Mouse (Mus musculus) liver, embryonic 12.5 days (tissue): Measurements from ENCODE around the gene Pgghg. TPM values are rescaled to one million over a fixed set of nuclear protein-coding genes. Genes with fewer than 3 reads are reported as not detected.

Experiments used
- ATAC-seq: fragments of 200-750 bp; cut with Nextera tagmentation; 2 replicates; pipeline ENCODE4 v1.8.0; 2017; ENCODE audit warnings: moderate number of reproducible peaks, mild to moderate bottlenecking, moderate library complexity
- H3K27ac ChIP-seq: fragments of 300-500 bp; sonication (generic); 2 replicates; pipeline ENCODE4 v1.5.1; 2016; ENCODE audit warnings: mild to moderate bottlenecking
- H3K27me3 ChIP-seq: fragments of 300-500 bp; sonication (generic); replicated peaks from 2 replicates; pipeline ENCODE4 v1.6.1; 2016; ENCODE audit warnings: mild to moderate bottlenecking, moderate library complexity
- H3K36me3 ChIP-seq: fragments of 300-500 bp; sonication (generic); 2 replicates; pipeline ENCODE4 v1.6.1; 2016; ENCODE audit warnings: mild to moderate bottlenecking, moderate library complexity
- H3K4me1 ChIP-seq: fragments of 300-500 bp; sonication (generic); 2 replicates; pipeline ENCODE4 v1.6.1; 2016
- H3K4me2 ChIP-seq: fragments of 300-500 bp; sonication (generic); 2 replicates; pipeline ENCODE4 v1.6.1; 2016; ENCODE audit warnings: mild to moderate bottlenecking, moderate library complexity
- H3K4me3 ChIP-seq: fragments of 300-500 bp; sonication (generic); 2 replicates; pipeline ENCODE4 v1.5.1; 2016; ENCODE audit warnings: mild to moderate bottlenecking, moderate library complexity
- H3K9ac ChIP-seq: fragments of 300-500 bp; sonication (generic); 2 replicates; pipeline ENCODE4 v1.6.1; 2016; ENCODE audit warnings: mild to moderate bottlenecking, moderate library complexity
- H3K9me3 ChIP-seq: fragments of 300-500 bp; sonication (generic); replicated peaks from 2 replicates; pipeline ENCODE4 v1.6.1; 2016; ENCODE audit warnings: mild to moderate bottlenecking, moderate library complexity
- WGBS: fragments of 180-500 bp; shearing (Covaris S2); methylation state at CpG from one replicate; pipeline ENCODE4 v1.1.7; 2016; ENCODE audit not compliant: insufficient replicate concordance; 5-methylcytosine and 5-hydroxymethylcytosine counted together
- polyA plus RNA-seq: library from polyadenylated mRNA; unstranded; fragments of >200 nt; fragmentation: Nextera tagmentation; extraction: Ambion mirVana; gene quantifications from 2 replicates; pipeline ENCODE4 v1.2.1, GENCODE M21; 2016

Pgghg gene
- polyA plus RNA-seq, 1 experiment from 2014 or later = 7.9 TPM

DNA sequence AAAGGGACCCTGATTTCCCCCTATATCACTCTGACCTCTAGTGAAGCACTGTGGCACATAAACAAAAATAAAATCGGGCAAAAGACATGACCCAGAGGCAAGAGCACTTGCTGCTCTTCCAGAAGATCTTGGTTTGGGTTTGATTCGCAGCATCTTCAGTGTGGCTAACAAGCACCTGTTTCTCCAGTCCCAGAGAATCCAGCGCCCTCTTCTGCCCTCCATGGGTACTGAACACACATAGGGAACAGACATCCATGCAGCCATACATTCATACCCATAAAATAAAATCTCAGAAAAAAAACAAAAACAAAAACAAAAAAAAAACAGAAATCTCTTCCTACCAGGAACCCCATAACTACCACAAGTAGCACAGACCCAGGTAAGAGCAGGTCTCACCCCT, 2.8 kb upstream of the Pgghg start:
- H3K4me3 ChIP-seq = no peak overlapping the region
- H3K9me3 ChIP-seq = no peaks in the 10 kb centered on the region
- H3K9ac ChIP-seq = no peak overlapping the region
- 30% methylated on average over 3 of the region's 3 CpGs for WGBS
- H3K27ac ChIP-seq = no peak overlapping the region
- H3K36me3 ChIP-seq = 0 out of 2 replicates have a peak, but pooled peaks cover 4% of the 10 kb centered on the region
- H3K27me3 ChIP-seq = peaks cover 32% of the 10 kb centered on the region
- H3K4me2 ChIP-seq = no peak overlapping the region
- H3K4me1 ChIP-seq = peaks cover 32% of the 10 kb centered on the region
- no peak for ATAC-seq

DNA sequence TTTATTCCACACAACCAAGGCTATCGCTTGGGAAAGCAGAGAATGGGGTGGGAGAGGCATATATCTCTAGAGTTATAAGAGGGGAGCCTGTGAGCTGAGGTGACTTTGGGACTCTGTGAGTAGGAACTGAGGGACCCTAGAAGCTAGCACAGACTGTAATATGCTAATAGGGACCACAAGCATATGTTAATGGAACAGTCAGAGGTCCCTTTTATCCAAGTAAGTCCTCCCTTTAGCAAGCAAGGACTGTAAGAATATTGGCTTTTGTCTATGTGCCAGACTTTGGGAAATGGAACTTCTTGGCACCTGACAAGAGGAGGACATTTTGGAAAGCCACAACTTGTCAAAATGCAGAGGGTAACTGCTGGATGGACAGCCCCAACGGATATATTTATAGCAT, 2.3 kb upstream of the Pgghg start:
- H3K36me3 ChIP-seq = 0 out of 2 replicates have a peak, but pooled peaks cover 4% of the 10 kb centered on the region
- H3K4me2 ChIP-seq = no peak overlapping the region
- peaks cover 34% of the 10 kb centered on the region for H3K4me1 ChIP-seq
- peaks cover 32% of the 10 kb centered on the region for H3K27me3 ChIP-seq
- no peak overlapping the region for H3K4me3 ChIP-seq
- no peak for ATAC-seq
- no peak overlapping the region for H3K9ac ChIP-seq
- no peaks in the 10 kb centered on the region for H3K9me3 ChIP-seq
- H3K27ac ChIP-seq = no peak overlapping the region
- 35% methylated on average over 2 of the region's 2 CpGs for WGBS

DNA sequence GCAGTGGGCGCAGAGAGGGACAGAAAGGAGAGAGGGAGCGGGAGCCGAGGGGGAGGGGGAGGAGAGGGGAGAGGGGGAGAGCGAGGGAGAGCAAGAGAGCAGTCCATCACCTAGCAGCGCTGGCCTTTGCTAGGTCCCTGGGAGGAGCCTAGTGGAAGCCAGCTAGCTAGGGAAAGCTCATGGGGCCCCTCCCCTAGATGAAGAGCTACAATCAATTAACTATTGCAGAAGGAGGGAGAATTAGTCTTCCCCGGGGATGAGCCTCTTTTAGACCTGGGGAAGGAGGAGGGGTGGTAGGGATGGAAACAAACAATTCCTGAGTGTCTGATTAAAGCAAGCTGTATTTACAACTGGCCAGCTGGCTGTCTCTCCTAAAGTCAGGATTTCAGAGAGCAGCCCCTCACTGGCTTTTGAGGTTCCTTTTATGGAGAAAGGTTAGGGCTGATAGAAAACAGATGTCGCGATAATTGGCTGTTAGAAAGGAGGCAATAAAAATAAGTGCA, 1.5 kb upstream of the Pgghg start:
- H3K27me3 ChIP-seq = peaks cover 26% of the 10 kb centered on the region
- H3K36me3 ChIP-seq = 0 out of 2 replicates have a peak, but pooled peaks cover 4% of the 10 kb centered on the region
- H3K4me1 ChIP-seq = peaks cover 34% of the 10 kb centered on the region
- no peak overlapping the region for H3K27ac ChIP-seq
- no peak overlapping the region for H3K4me3 ChIP-seq
- 43% methylated on average over 7 of the region's 8 CpGs for WGBS
- ATAC-seq = no peak
- no peak overlapping the region for H3K9ac ChIP-seq
- no peaks in the 10 kb centered on the region for H3K9me3 ChIP-seq
- H3K4me2 ChIP-seq = no peak overlapping the region

- H3K9me3 ChIP-seq = no peaks in the 10 kb centered on the region
- ATAC-seq = no peak
- peaks cover 51% of the 10 kb centered on the region for H3K4me1 ChIP-seq
- H3K36me3 ChIP-seq = peaks cover 29% of the 10 kb centered on the region
- peak overlapping the region; percentile 77 for H3K4me2 ChIP-seq
- 61% methylated on average over 9 of the region's 9 CpGs for WGBS
- peak overlapping the region; percentile 62 for H3K4me3 ChIP-seq
- peaks cover 9% of the 10 kb centered on the region; the same call in 1 of the 2 replicates for H3K27me3 ChIP-seq
- peak overlapping the region; percentile 70 for H3K9ac ChIP-seq
- peak overlapping the region; percentile 78 for H3K27ac ChIP-seq
Measured at GRCm38 (mm10) chr7:140942341-140942740, 1.1 kb downstream of the Pgghg start.

DNA sequence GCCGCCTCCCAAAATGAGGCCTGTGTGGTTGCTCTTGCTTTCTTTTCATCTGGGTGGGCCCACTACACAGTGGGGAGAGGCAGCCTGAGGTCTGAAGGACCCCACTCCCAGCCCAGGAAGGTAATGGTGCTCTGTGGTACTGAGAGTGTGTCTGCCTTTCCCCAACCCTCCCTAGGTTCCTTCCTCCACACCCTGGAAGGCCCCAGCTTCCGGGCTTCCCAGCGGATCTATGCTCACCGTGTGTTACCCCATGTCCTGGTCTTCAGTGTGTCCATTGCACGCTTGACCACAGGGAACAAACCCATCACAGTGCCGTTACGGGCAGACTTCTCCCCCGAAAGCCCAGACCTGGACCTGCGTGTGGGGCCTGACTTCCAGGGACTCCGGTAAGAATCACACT, 1.6 kb downstream of the Pgghg start:
- peak overlapping the region; percentile 24; the same call in 1 of the 2 replicates for H3K27ac ChIP-seq
- no peaks in the 10 kb centered on the region for H3K9me3 ChIP-seq
- peaks cover 32% of the 10 kb centered on the region for H3K36me3 ChIP-seq
- peaks cover 56% of the 10 kb centered on the region for H3K4me1 ChIP-seq
- H3K4me2 ChIP-seq = no peak overlapping the region
- no peak overlapping the region for H3K4me3 ChIP-seq
- no peak for ATAC-seq
- peaks cover 6% of the 10 kb centered on the region; the same call in 1 of the 2 replicates for H3K27me3 ChIP-seq
- no peak overlapping the region for H3K9ac ChIP-seq
- 85% methylated on average over 10 of the region's 10 CpGs for WGBS

DNA sequence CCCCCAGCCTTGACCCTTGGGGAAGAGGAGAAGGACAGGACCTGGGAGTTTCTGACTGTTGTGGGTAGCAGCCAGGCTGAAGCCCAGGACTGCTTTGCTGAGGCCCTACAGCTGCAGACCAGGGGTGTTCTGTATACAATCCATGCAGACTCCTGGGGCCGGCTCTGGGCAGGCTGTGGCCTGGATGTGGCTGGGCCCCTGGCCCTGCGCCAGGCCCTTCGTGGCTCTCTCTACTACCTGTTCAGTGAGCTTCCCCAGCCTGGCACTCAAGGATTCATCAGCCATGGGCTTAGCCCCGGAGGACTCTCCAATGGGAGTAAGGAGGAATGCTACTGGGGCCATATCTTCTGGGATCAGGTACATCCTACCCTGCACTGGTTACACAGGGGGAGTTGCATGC, 2.2 kb downstream of the Pgghg start:
- H3K9ac ChIP-seq = no peak overlapping the region
- peaks cover 61% of the 10 kb centered on the region for H3K4me1 ChIP-seq
- no peaks in the 10 kb centered on the region for H3K9me3 ChIP-seq
- peaks cover 38% of the 10 kb centered on the region for H3K36me3 ChIP-seq
- H3K4me2 ChIP-seq = no peak overlapping the region
- WGBS = 84% methylated on average over 4 of the region's 4 CpGs
- H3K27me3 ChIP-seq = peaks cover 3% of the 10 kb centered on the region; the same call in 1 of the 2 replicates
- ATAC-seq = no peak
- 0 out of 2 replicates have a peak overlapping the region, but pooled peaks have one; percentile 24 for H3K27ac ChIP-seq
- H3K4me3 ChIP-seq = no peak overlapping the region

- Histone ChIP-seq H3K36me3 (peaks cover 46% of the 10 kb centered on the region), H3K4me3 (no peak overlapping the region), H3K9ac (no peak overlapping the region), H3K27ac (no peak overlapping the region), H3K4me1 (peaks cover 65% of the 10 kb centered on the region), H3K4me2 (no peak overlapping the region), H3K27me3 (peaks cover 3% of the 10 kb centered on the region; the same call in 1 of the 2 replicates), H3K9me3 (no peaks in the 10 kb centered on the region)
- 68% methylated on average over 7 of the region's 7 CpGs for WGBS
- ATAC-seq = no peak
Measured at GRCm38 (mm10) chr7:140944236-140944635, 3.0 kb downstream of the Pgghg start.

DNA sequence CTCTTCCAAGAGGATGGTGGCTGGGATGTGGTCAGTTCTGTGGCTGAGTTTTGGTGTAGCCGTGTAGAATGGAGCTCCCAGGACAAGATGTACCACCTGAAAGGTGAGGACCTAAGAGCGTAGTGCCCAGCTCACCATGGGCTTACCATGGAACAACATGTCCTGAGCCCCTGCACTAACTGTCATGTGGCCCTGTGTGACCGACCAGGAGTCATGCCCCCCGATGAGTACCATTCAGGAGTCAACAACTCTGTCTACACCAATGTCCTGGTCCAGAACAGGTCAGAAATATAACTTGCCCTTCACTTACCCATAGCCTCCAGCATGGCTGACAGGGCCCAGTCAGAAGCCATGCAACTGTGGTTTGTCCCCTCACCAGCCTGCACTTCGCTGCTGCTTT, 4.1 kb downstream of the Pgghg start:
- Histone ChIP-seq H3K36me3 (peaks cover 50% of the 10 kb centered on the region), H3K27ac (no peak overlapping the region), H3K4me1 (peaks cover 57% of the 10 kb centered on the region), H3K4me3 (no peak overlapping the region), H3K4me2 (no peak overlapping the region), H3K9me3 (no peaks in the 10 kb centered on the region), H3K27me3 (no peaks in the 10 kb centered on the region), H3K9ac (no peak overlapping the region)
- no peak for ATAC-seq
- 74% methylated on average over 5 of the region's 5 CpGs for WGBS

- WGBS = 71% methylated on average over 10 of the region's 10 CpGs
- peaks cover 61% of the 10 kb centered on the region for H3K4me1 ChIP-seq
Measured at GRCm38 (mm10) chr7:140946311-140946710, 5.1 kb downstream of the Pgghg start.

DNA sequence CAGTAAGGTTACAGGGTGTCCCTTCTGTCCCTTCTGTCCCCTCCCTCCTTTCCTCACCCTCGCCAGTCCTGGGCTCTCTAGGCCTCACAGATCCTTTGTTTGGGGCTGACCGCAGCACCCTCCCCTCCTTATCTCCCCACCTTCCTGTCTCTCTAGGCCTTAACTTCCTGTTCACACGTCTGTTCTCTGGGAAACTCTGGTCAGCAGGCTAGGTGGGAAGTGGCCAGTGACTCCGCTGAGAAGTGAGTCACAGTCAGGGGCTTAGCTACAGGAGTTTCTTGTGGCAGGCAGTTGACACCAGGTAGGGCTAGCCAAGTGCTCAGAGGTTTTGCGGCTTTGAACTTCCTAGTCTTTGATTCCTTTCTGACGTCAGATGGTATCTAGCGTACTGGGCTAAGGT, 5.8 kb downstream of the Pgghg start:
- Histone ChIP-seq H3K9ac (peak overlapping the region; percentile 9; the same call in 1 of the 2 replicates), H3K27me3 (no peaks in the 10 kb centered on the region), H3K4me3 (no peak overlapping the region), H3K9me3 (no peaks in the 10 kb centered on the region), H3K4me2 (no peak overlapping the region), H3K4me1 (peaks cover 64% of the 10 kb centered on the region), H3K36me3 (peaks cover 50% of the 10 kb centered on the region), H3K27ac (peak overlapping the region; percentile 28; the same call in 1 of the 2 replicates)
- 13% methylated on average over 7 of the region's 7 CpGs for WGBS
- ATAC-seq = peak; percentile 21; the same call in 1 of the 2 replicates

More at GRCm38 (mm10) chr7:140946311-140946710, 5.1 kb downstream of the Pgghg start:
- peaks cover 50% of the 10 kb centered on the region for H3K36me3 ChIP-seq
- no peak overlapping the region for H3K4me2 ChIP-seq
- no peaks in the 10 kb centered on the region for H3K27me3 ChIP-seq
- H3K9me3 ChIP-seq = no peaks in the 10 kb centered on the region
- H3K27ac ChIP-seq = 0 out of 2 replicates have a peak overlapping the region, but pooled peaks have one; percentile 28
- H3K4me3 ChIP-seq = no peak overlapping the region
- no peak for ATAC-seq
- no peak overlapping the region for H3K9ac ChIP-seq

GRCm38 (mm10) chr7:140948161-140948560, 7.0 kb downstream of the Pgghg start:
- H3K9me3 ChIP-seq = no peaks in the 10 kb centered on the region
- H3K36me3 ChIP-seq = peaks cover 56% of the 10 kb centered on the region
- ATAC-seq = no peak
- no peak overlapping the region for H3K9ac ChIP-seq
- no peak overlapping the region for H3K4me2 ChIP-seq
- peak overlapping the region; percentile 38 for H3K27ac ChIP-seq
- no peak overlapping the region for H3K4me3 ChIP-seq
- peaks cover 60% of the 10 kb centered on the region for H3K4me1 ChIP-seq
- WGBS = 26% methylated on average over 8 of the region's 8 CpGs
- H3K27me3 ChIP-seq = no peaks in the 10 kb centered on the region

GRCm38 (mm10) chr7:140949255-140949654, 8.1 kb downstream of the Pgghg start:
- peaks cover 66% of the 10 kb centered on the region for H3K4me1 ChIP-seq
- no peak for ATAC-seq
- H3K9me3 ChIP-seq = no peaks in the 10 kb centered on the region
- H3K27me3 ChIP-seq = no peaks in the 10 kb centered on the region
- H3K9ac ChIP-seq = no peak overlapping the region
- peaks cover 53% of the 10 kb centered on the region for H3K36me3 ChIP-seq
- no peak overlapping the region for H3K4me3 ChIP-seq
- no peak overlapping the region for H3K4me2 ChIP-seq
- H3K27ac ChIP-seq = no peak overlapping the region
- WGBS = 70% methylated on average over 6 of the region's 6 CpGs
